Mouse (Mus musculus): ENCODE data around the gene Leap2.

Gene Leap2

DNA sequence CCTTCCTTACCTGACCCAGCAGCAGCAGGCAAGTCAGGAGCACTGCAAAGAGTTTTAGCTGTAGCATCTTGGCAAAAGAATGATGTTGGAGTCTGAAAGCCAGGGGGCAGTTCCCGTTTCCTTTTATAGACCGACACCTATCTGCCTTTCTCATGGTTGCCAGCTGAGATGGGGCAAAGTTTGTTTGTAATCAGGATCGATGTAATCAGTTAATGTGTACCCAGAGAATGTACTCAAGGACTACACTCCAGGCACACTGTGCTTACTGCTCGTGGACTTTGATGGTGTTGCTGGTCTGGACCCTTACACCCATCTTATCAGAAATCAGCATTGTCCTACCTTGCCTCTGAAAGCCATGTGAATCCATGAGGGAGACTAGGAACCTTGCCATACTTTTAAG, at the start of gene Leap2:
Gene Leap2, minus strand, starts transcription at position 135 of the 400 bp plus-strand sequence.
- DNase-seq (ENCODE audit: low read depth, low spot score) = no peak

GRCm38 (mm10) chr11:53472709-53473108, 49.7 kb upstream of the Leap2 start:
- no peak for DNase-seq (ENCODE audit: low read depth, low spot score)

- no peak for DNase-seq (ENCODE audit: low read depth, low spot score)
These were observed 47.2 kb upstream of the Leap2 start, which contains the start of gene Gm9837 for GRCm38 (mm10) chr11:53469968-53470695. TSS of gene Gm9837 (minus strand) at chr11:53470479.

DNA sequence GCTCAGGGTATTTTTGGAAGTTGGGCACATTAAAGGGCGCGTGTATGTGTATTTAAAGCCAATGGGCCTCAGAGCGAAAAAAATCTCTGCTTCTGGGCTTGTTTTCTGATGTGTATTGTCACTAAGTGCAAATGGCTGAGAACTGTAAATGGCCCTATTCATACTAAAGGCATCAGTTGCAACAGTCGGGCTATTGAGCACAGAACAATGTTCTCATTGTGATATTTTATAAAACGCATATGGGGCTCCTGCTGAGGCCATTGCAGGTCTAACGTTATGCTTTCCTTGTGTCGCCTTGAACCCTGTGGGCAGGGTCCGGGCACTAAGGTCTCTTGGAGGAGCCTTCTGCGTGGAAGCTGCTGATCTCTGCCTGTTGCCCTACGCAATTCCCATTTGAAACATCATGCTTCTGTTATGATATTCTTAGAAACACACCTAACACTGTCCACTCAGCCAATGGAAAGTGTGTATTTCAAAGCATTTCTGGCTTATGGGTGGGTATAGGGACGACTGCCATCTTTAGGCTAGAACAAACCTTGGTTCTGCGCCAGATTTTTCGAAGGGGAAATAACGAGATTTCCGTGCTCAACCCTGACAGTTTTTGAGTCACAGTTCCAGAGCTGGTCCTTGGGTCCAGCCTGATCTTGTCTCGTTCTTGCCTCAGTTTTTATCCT, 46.5 kb upstream of the Leap2 start:
- DNase-seq (ENCODE audit: low read depth, low spot score) = no peak

- DNase-seq (ENCODE audit: low read depth, low spot score) = no peak
These were observed 43.4 kb upstream of the Leap2 start for GRCm38 (mm10) chr11:53466231-53466971.

DNA sequence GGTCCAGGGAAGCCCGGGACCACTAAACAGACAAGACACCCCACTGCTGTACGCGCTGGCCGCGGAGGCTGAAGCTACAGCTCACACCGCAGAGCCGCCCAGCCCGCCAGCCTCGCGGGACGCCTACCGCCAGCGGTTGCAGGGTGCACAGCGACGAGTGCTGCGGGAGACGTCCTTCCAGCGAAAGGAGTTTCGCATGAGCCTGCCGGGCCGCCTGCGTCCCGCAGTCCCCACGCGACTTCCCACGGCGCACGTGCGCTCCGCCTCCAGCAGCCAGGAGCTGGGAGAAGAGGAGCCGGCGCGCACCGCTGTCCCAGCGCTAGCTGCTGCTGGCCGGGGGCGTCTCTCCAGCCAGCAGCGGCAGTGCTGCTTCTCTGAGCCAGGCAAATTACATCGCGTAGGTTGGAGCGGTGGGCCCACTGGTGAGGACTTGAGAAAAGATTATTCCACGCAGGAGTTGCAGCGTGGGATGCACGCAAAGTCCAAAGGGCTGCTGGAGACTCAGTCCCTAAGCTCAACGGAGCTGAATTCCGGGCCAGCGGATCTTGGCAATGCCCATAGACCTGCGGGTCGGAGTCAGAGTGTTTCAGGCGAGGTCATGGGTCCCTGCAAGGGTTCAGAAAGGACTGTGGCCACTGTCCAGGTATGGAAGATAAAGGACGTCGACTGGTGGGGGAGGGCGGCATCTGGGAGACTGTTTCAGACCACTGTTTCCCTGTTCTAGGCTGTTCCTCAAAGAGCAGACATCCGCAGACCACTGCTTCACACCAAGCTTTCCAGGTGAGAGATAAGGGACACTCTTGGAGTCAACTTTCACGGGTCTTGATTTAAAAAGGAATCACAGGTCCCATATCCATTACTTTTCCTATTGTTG, 40.8 kb upstream of the Leap2 start:
- no peak for DNase-seq (ENCODE audit: low read depth, low spot score)

DNA sequence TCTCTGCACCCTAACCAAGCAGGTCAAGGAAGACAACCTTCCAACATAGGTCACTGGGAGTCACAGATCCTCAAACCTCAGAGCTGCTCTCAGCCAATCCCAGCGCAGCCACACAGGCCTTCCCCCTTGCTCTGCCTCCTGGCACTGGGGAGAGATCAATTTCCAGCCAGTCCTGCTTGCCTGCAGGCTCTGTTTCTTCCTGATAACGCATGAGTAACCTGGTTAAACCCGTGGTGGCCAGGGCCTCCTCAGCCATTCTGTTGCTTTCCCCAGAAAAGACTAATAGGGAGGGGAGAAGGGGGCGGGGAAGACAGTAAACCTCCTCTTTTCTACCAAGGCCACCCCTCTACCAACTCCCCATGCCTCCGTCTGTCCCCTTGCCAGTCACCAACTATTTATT, 38.8 kb upstream of the Leap2 start:
- DNase-seq (ENCODE audit: low read depth, low spot score) = no peak

DNA sequence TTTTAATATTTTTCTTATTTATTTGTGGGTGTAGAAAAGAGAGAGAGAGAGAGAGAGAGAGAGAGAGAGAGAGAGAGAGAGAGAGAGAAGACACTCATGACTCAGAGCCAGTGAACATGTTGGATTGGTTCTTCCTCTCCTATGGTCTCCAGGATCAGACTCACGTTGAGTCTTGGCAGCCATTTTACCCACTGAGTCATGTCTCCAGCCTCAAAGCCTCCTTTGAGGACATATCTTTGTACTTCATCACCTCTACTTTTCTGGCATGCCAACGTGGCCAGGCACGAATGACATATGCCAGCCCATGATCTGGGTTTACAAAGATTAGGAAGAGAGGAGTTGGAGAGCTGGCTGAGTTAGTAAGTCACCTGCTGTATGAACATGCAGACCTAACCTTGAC, 37.2 kb upstream of the Leap2 start:
- DNase-seq (ENCODE audit: low read depth, low spot score) = no peak

- no peak for DNase-seq (ENCODE audit: low read depth, low spot score)
These were observed 36.0 kb upstream of the Leap2 start for GRCm38 (mm10) chr11:53458996-53459395.

DNA sequence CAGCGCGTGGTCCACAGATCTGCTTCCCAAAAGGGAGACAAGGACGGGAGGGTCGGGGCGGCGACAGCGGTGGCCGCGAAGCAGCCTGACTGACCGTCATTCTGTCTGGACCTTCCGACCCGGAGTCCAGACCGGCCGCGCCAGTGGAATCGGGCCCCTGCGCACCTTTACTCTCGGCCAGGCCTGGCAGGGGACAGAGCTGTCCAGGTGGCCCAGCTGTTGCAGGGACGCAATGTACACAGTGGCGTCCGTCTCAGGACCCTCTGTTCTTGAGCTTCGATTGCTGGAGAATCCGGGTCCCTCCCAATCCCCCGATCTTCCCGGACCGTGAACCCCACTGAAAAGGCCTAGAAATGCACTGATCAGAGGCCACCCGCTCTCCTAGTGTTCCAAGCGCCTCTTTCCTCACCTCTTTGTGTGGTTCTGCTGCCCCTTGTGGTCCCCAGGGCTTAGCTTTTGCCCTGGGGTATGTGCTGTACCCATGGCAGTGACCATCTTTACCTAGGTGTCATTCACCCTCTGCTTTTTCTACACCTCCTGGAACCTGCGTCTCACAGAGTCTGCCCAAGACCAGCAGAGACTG, 34.5 kb upstream of the Leap2 start:
- no peak for DNase-seq (ENCODE audit: low read depth, low spot score)

DNA sequence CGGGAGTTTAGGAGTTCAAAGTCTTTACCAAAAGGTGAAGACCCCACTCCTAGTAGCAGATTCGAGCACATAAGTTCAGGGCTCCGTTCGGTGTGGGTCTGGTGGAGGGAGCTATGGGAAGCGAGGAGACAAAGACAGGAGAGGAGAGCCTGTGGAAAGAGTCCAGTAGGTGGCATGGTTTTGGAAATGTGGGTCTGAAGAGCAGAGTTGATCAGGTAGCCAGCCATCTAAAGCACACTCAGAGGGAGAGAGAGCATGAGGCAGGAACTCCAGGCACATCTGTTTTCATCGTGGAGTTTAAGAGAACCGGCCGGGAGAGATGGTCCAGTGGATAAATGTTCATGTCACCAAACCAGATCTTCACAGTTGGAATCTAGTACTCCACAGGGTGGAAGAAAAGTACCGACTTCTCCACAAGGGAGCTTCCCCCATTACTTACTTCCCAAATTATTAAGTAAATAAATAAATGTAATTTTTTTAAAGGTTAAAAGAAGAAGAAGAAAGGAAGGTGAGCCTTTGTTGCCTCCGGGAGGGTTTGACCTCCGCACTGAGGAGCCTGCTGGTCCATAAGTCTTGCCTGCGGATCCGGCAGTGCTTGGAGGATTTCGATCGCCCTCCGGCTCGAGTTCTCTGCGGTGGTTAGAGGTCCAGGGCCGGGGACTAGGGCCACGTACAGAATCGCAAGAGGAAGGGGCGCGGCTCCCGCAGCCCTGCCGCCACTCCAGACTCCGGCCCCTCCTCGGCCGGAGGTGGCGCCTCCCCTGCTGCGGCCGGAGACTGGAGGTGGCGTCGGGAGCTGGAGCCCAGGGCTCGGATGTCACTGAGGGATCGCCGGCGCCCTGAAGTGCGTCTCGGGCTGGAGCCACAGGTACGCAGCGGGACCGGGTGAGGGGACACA, 33.8 kb upstream of the Leap2 start, which contains the start of the genes Gm10447 and Shroom1:
Gene Gm10447, minus strand, starts transcription at position 637 of the 898 bp plus-strand sequence.
Gene Shroom1, plus strand, starts transcription at position 732 of the 898 bp plus-strand sequence.
- no peak for DNase-seq (ENCODE audit: low read depth, low spot score)

DNA sequence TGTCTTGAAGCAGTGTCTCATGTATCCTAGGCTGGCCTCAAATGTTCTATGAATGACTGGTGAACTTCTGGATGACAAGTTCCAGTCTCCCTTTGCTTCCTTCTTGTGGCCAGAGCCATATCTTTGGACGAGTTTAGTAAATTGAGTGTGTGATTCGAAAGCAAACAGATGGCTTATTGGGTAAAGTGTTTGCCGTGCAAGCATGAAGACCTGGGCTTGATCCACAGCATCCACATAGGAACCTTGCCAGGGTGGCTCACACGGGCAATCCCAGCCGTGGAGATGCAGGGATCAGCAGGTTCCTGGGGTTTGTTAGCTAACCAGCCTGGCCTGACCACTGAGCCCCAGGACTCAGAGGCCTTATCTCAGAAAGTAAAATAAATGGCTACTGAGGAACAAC, 30.1 kb upstream of the Leap2 start:
- no peak for DNase-seq (ENCODE audit: low read depth, low spot score)

DNA sequence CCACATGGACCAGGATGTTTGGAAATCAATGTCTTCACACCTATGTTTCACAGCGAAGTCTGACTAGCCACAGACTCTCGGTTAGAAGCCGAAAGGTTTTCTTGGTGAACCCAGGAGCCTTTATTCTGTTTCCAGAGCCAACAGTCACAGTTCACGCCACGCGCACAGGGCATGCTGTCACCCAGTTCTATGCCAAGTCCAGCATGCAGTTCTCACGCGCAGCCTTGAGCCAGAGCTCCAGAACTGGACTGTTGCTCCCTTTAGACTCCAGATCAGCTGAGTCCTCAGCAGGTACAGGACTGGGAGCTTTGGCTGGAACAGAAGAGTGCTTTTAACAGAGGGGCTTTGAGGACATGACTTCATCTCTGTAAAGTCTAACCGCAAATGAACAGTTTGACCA, 29.4 kb upstream of the Leap2 start:
- DNase-seq (ENCODE audit: low read depth, low spot score) = no peak

DNA sequence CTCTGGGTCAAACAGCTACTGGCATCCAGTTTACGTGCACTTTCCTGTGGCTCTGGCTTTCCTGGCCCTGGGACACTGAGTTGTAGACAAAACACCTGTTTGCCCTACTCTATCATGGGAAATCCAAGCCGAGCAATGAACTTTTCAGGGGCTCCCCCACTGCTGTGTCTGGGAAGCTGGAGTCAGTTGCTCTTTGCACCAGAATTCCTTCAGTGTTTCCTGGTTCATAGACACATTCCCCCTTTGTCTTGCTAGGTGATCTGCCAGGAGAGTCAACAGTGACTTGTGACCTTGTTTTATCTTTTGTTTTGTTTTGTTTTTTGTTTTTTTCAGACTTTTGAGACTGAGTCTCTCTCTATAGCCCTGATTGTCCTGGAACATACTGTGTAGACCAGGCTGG, 28.4 kb upstream of the Leap2 start:
- no peak for DNase-seq (ENCODE audit: low read depth, low spot score)

- no peak for DNase-seq (ENCODE audit: low read depth, low spot score)
These were observed 27.2 kb upstream of the Leap2 start for GRCm38 (mm10) chr11:53450070-53450705.

DNA sequence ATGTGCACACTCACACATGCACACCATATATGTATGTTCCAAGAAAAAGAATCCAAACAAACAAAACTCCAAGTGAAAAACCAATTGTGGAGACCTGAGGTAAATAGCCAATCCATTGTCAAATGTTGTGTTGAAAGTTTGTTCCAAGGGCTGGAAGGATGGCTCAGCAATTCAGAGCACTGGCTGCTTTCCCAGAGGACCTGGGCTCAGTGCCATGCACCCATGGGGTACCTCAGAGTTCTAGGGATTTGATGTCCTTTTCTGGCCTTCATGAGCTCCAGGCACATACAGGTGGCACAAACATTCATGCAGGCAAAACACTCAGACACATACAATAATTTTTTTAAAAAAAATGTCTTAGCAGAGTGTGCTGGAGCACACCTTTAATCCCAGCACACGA, 25.6 kb upstream of the Leap2 start:
- no peak for DNase-seq (ENCODE audit: low read depth, low spot score)

GRCm38 (mm10) chr11:53447996-53448395, 25.0 kb upstream of the Leap2 start:
- no peak for DNase-seq (ENCODE audit: low read depth, low spot score)

DNA sequence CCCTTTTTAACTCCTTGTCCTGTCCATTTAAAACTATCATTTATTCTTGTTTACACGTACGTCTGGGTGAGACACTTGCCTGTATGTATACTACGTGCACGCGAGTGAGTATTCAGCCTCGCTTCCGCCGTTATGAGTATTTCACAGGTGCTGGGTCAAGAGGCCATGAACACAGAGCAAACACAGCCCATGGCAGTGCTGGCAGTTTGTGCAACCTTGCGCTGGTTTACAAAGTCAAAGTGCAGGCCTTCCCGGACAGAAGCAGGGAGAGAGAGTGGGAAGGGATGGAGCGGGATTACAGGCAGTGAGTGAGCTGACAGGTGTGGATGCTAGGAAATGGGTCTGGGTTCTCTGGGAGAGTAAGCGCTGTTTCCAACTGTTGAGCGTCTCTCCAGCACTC, 23.2 kb upstream of the Leap2 start:
- no peak for DNase-seq (ENCODE audit: low read depth, low spot score)

GRCm38 (mm10) chr11:53445562-53445961, 22.6 kb upstream of the Leap2 start:
- no peak for DNase-seq (ENCODE audit: low read depth, low spot score)

DNA sequence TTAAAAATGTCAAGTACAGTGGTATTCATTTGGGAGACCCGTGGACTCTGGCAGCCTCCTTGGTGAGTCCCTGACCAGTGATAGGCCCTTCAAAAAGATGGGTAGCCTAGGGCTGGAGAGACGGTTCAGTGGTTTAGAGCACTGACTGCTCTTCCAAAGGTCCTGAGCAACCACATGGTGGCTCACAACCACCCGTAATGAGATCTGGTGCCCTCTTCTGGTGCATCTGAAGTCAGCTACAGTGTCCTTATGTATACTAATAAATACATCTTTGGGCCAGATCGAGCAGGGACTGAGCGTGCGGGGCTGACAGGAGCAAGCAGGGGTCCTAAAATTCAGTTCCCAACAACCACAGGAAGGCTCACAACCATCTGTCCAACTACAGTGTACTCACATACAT, 20.9 kb upstream of the Leap2 start:
- DNase-seq (ENCODE audit: low read depth, low spot score) = no peak
